Mouse (Mus musculus): Measurements from ENCODE around the gene Gm49405.

Gm49405 gene

DNA sequence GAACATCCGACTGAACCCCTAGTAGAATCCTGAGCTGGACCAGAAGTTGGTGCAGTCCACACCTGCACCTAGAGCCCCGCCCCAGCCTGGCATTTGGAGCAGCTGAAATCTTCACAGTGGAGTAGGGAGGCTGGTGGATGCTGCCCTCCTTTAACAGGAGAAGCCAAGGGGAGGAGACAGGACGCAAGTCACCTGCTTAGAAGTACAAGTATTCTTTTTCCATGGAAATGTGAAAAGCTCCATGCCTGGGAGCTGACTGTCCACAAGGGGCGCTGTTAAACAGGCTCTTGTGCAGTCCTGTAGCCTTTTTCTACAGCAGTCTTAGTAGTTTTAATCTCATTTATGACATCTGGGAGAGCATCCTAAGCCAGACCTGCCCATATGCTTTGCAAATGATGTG lies 11.7 kb upstream of the Gm49405 start:
- no peak for DNase-seq

DNA sequence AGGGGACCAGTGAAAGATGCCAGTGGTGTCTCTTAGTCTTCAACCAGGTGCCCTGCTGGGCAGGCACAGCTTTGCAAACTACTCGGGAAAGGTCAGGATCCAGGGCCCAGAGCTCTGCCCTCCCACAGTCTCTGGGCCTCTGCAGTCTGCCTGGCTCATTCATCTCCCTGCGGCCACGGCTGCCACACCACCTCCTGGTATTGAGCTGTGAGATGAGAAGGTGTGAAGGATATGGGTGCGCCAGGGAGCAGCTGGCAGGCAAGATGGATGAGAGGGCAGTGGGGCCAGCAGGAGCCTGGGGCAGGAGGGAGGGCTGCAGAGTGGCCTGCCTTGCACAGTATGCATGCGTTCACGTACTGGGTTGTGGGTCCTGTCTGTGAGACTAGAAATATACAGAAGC lies 9.6 kb upstream of the Gm49405 start:
- no peak for DNase-seq

DNA sequence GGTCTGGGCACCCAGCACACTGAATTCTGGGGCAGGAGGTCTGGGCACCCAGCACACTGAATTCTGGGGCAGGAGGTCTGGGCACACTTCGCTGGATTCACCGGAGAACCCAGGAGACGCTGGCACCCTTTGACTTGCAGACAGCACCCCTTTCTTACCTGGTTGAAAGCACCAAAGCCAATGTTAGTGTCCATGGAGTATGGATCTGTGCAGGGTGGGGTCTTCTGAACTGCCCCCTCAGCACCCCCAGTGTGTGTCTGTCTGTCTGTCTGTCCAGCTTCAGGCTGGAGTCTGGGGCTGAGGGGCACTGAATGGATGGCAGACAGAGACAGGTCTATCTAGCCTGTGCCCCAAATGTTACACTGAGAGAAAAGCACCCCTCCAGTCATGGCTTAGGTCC lies 8.9 kb upstream of the Gm49405 start:
- no peak for DNase-seq

DNA sequence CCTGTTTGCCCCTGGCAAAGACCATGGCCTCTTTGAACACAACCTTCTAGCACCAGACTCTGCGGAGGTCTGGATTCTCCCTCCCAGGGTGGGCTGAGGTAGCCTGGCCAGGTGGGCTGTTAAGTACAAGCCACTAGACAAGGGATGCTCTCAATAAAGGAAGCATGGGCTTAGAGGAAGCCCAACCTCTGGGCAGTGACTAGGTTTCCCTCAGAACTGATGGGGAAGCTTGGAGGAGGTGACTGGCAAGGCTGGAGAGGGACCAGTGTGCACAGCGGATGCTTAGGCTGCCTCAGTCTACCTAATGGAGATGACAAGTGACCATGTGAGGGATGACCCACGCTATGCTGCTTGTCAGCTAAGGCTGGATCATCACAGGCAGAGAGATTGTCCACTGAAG lies 8.5 kb upstream of the Gm49405 start:
- no peak for DNase-seq

DNA sequence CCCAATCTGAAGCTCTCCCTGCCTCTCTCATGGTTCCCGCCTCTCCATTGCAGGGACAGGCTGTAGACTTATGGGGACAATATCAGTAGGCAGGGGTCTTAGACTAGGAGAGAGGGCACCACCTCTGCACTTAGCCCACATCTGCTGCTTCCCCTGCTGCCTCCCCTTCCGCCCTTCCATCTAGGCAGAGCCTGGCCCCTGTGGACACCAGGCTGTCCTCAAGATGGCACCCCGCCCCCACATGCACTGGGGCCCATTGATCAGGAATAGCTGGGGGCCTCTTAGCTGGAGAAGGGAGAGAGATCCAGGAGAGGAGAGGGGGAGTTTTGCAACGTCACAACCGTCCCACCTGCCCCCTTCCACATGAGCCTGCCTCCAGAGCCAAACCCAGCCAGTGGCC lies 8.0 kb upstream of the Gm49405 start, which contains the start of gene Tbx10:
TSS of gene Tbx10 (plus strand) at position 337 of the 400 bp plus-strand sequence.
- no peak for DNase-seq

DNA sequence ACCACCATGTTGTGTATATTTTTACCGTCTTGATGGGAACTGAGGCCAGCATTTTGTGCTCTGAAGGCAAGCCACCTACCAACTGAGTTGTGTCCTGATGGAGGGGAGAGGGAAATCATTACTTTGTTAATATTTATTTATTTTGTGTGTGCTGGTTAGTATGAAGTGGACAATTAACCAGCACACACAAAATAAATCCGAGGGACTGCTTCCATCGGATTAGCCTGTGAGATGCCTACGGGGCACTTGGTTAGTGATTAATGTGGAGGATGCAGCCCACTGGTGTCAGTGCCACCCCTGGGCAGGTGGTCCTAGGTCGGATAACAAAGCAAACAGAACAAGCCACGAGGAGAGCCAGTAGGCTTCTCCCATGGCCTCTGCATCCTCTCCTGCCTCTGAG lies 5.5 kb upstream of the Gm49405 start:
- no peak for DNase-seq

DNA sequence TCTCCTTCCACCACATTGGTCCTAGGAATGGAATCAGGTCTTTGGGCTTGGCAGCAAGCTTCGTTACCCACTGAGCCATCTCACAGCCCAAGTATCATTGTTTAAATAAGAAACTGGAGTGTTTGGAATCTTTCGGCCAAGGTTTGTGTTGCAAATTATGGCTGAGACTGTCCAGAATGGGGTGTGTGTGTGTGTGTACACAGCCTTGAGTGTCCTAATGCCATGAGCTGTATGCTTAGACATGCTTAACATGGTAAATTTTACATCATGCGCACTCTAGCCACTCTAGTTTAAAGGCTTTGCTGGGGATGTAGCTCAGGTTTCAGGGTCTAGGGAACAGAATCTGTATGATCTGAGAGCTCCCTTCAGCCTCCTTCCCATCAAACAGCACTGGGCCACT lies 4.9 kb upstream of the Gm49405 start:
- no peak for DNase-seq

DNA sequence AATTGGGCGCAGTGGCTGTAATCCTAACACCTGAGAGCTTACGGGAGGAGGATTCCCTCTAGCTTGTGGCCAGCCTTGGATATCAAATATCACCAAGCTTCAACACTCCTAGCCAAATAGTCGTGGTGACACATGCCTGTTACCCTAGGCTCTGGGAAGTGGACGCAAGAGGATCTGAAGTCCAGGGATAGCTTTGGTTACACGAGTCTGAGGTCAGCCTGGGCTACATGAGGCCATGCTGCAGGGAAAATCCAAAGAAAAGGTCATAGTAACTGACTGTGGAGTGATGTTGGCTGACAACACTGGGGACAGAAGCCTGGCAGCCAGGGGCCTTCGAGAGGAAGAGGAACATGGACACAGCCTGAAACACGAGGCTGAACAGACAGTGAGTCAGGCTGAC lies 4.3 kb upstream of the Gm49405 start:
- no peak for DNase-seq

DNA sequence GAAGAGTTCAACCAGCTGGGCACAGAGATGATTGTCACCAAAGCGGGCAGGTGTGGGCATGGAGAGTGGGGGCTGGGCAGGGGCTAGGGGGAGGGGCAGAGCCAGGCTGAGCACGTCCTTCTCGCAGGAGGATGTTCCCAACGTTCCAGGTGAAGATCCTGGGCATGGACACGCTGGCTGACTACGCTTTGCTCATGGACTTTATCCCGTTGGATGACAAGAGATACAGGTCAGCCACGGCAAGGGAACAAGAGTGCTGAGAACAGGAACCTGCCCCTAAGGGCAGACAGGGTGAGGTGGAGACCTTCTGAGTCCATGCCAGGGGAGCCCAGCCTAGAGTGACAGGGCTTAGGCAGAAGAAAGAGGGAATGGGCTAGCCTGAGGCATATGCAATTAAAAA lies 3.7 kb upstream of the Gm49405 start:
- no peak for DNase-seq

DNA sequence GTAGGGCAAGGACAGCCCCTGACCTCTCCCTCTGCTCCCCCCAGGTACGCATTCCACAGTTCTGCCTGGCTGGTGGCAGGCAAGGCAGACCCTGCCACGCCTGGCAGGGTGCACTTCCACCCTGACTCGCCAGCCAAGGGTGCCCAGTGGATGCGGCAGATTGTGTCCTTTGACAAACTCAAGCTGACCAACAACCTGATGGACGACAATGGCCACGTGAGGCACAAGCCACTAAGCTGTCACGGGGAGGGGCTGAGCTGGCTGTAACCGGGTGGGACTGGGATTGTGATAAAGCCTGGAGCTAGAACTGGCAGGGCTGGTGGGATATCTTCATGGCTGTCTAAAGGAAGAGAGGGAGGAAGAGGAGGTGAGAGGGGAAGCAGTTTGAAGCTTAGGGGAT lies 3.2 kb upstream of the Gm49405 start:
- DNase-seq: no peak

DNA sequence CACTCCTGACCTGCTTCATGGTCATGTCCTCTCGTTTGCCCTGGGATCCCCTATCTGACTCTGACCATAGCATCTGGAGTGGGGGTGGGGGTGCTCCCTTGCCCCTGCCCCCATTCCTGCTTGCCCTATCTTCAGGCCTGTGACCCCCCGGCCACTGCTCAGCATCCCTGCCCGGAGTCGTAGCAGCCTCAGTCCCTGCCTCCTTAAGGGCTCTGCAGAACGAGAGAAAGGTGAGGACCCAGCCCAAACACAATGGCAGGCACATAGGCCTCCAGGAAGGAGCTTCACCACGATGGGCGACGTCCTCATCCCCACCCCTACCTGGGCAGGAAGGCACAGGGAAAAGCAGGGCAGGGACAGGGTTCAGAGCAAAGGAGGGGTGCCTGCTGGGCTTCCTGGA lies 2.1 kb upstream of the Gm49405 start:
- no peak for DNase-seq

DNA sequence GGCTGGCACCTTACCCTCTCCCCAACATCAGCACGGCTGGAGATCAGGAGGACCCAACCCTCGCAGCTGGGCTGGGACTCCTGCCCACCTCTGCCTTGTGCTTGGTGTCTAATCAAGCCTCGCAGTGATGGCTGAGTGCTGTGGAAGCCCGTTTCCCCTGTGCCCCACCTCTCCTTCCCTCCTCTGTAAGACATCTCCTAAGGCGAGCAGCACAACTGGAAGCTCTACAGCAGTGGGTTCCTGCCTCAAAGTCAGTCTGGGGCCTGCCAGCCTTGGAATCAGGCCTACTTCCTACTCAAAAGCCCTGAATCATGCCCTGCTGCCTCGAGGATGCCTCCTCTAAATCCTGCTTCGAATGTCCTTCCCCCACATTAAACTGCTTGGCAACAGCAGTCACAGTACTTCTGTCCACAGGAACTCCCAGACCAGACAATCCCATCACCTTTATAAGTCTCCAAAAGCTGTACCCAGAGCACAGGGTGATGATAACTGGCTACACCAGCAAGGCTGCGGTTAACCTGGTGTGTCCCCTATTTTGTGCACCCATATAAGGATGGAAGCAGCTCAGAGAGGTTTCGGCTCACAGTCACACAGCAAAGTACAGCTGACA lies 1.2 kb upstream of the Gm49405 start:
- DNase-seq: no peak

DNA sequence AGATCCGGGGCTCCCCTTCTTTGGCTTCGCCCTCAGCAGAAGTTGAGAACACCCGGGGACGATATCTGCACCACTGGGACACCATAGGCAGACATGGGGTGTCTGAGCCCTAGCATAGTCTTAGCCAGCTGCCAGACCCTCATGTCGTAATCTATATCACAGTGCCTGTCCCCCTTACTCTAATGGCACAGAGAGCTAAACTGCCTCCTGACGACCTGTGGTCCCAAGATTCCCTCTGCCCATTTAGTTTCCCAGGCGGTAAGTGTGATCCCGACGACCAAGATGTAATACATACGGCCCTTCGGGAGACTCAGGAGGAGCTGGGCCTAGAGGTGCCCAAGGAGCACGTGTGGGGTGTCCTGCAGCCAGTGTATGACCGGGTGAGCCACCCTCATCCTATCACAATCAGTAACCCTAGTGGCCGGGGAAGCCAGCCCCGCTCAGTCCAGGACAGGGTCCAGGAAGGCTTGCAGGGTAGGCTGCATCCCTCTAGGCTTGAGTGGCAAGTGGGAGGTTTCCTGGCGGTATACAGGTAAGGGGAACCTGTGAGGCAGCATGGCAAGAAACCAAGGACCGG lies 611 bp downstream of the Gm49405 start:
- DNase-seq: no peak

DNA sequence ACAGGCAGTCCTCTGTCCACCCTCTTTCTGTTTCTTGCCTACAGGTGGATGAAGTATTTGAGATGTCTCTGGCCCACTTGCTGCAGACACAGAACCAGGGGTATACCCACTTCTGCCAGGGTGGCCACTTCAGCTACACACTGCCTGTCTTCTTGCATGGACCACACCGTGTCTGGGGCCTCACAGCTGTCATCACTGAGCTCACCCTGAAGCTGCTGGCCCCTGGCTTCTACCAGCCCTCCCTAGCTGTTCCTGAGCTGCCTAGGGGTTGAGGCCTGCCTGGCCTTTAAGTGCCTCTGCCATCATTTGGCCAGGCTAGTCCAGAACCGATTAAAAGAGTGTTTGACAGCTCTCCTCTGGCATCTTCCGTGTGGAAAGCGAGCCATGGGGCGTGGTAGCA lies 1.3 kb downstream of the Gm49405 start:
- no peak for DNase-seq

DNA sequence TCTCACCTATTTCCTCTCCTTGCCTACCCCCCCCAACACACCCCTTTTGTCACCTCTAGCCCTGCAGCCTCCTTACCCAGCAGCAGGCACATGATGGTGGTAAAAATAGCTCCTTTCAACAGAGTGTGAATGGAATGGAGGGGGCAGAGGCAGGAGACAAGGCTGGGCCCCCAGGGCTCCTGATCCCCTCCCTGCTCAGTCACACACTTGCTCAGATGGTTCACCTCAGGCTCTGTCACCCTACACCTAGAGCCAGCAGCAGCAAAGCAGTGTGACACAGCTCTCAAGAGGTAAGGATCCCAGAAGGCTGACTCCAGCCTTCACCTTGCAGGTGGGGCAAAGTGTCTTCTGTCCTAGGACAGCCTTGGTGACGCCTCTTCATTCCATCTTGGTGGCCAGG lies 2.7 kb downstream of the Gm49405 start, which contains the start of gene Doc2g:
TSS of gene Doc2g (plus strand) at position 202 of the 400 bp plus-strand sequence.
- DNase-seq: no peak

DNA sequence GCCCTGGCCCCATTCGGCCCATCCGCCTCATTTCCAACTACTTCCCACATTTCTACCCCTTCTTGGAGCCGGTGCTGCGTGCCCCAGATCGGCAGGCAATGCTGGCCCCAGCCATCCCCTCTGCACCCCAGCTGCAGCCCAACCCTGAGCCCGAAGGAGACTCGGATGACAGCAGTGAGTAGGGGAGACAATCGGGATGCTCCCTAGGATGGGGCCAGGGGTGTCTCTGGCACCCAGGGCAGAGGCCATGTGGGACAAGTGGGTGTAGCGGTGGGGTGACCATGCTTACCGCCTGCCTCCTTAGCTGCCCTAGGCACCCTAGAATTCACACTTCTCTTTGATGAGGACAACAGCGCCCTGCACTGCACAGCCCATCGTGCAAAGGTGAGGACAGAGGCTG lies 3.2 kb downstream of the Gm49405 start:
- DNase-seq: no peak

DNA sequence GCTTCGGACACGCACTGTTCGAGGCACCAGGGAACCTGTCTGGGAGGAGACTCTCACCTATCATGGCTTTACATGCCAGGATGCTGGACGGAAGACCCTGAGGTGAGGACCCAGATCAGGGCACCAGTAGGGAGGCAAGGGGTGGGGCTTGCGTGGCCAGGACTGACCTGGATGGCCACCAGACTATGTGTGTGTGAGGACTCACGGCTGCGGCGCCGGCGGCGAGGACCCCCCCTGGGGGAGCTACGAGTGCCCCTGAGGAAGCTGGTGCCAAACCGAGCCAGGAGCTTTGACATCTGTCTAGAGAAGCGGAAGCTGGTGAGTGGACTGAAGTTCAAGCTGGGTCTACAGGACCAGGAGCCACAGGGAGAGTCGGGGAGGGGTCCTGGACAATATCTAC lies 3.9 kb downstream of the Gm49405 start:
- no peak for DNase-seq

DNA sequence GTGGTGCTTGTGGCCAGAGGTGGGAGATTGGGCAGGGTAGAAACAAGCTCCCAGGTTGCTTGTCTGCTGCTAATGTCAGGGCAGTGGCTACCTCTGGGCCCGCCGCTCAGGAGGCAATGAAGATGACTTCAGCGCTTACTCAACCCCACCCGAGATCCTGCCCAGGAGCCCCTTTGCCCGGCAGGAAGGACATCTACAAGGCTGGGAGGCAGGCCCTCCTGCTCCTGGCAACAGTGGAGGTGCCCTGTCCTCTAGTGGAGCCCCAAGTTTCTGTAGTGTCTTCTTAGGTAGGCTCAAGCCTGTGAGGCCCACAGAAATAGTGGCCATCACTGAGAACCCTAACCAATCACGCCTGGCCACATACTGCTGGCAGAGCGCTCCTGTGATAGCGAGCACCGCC lies 4.7 kb downstream of the Gm49405 start:
- no peak for DNase-seq

DNA sequence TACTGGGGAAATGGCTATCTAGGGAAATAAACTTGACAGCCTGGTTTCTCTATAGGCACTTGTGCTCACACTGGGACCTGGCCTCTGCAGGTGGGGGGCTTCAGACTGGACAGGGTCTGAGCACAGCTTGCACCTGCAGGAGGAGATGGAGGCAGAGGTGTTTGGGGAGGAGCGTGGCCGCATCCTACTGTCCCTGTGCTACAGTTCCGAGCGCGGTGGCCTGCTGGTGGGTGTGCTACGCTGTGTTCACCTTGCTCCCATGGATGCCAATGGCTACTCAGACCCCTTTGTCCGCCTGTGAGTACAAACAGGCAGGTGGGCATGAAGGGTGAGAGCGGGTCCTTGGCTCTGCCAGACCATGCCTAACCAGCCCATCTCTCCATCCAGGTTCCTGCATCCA lies 5.5 kb downstream of the Gm49405 start:
- no peak for DNase-seq

DNA sequence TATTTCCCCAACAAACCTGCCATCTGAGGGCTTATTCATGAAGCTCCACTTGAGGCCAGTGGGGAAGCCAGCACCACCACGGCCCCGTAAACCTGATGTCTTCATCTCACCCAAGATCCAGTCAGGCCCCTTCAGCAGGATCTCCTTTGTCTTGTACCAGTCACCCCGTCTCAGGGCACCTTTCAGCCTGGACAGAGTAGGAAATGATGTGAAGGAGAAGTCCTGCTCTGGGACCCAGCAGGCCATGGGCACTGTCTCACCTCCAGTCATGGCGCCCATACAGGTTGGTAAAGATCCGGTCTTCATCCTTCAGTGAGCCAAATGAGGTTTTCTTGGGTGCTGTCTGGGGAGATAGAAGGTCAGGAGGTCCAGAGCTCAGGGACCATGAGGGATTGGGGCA lies 10.7 kb downstream of the Gm49405 start:
- DNase-seq: no peak

DNA sequence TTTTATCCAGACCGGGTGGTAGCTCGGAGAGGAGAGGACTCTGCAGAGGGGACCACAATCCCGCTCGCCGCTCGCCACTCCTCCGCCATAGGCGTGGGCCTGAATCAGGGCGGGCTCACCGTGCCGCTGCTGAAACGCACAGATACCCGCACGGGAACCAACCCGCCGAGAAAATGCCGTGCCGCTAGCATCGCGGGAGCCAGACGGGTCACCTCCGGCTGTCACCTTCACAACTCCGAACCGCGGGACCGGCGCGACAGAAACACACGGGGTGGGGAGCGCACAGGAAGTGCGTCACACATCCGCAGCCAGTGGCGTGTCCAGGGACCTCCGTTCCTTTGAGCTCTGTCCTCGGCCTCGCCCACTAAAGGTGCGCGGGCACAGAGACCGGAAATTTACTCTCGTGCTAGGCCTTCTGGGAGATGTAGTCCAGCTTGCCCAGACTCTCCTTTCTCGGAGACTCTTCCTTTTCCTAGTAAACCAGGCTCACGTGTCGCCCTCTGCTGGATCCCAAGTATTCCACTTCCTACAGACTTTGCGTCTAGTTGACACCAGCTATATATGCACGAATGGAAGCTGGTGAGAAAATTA lies 12.1 kb downstream of the Gm49405 start, which contains the start of gene Ndufv1:
TSS of gene Ndufv1 (minus strand) at position 375 of the 591 bp plus-strand sequence.
- peak; percentile 98 for DNase-seq

DNA sequence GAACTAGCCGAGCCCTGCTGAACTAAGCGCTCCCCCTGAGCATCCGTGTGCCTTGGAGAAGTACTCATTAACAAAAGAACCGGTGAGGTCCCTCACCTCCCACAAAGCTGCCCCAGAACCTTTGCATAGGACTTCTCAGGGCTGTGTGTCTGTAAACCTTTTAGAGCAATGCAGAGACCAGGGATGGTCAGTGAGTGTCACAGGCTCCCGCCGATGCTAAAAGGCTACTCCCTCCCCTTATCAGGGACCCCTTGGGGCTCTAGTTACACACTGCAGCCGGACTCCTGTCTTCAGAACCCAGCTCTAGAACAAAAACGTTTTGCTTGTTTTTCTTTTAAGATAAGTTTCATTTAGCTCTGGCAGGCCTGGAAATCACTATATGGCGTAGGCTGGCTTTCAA lies 12.6 kb downstream of the Gm49405 start:
- no peak for DNase-seq

DNA sequence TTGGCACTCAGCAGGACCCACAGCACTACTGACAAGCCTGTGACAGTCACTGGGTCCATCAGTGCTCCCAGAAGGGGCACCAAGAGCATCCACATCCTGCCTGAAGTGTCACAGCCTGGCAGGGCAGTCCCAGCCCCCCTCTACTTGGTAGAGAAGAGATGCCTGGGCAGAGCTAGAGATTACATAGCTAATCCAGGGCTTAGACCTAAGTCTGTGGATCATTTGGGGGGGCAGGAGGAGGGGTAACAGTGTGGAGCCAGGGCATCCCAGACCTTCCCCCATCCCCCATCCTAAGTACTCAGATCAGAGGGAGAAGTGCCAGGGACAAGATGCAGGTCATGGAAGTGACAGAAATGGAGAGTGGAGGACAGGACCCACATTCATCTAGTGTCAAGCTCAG lies 14.4 kb downstream of the Gm49405 start:
- DNase-seq: no peak

DNA sequence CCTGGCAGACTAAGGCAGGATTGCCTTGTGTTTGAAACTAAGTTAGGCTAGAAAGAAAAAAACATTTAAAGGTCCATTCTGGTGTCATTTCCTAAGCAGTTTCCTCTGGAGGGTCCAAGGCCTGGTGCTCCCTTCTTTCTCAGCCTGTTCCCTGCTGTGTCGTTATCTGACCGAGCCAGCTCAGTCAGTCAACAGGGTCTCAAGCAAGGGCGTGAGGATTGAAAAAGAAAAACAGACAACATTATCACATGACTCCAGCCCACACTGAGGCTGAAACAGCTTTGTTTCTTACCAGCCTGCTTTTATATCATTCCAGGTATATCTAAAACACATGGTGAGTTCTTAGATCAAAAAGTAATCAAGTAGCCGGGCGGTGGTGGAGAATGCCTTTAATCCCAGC lies 15.2 kb downstream of the Gm49405 start:
- no peak for DNase-seq
